Mouse (Mus musculus): ENCODE measurements around the gene Myt1l.

GRCm38 (mm10) chr12:29884376-29884775 lies 356.2 kb downstream of the Myt1l start:
- TF ChIP-seq POLR2A (IDR thresholded peaks at IDR 0.05; ENCODE audit: borderline replicate concordance, control insufficient read depth, low read depth, low read length) (no peak), CTCF (IDR thresholded peaks at IDR 0.05; ENCODE audit: control insufficient read depth, insufficient read depth, low read length) (no peak)
